Mouse (Mus musculus): ENCODE data around the gene Cdkal1. TPM values are rescaled to one million over a fixed set of nuclear protein-coding genes. Genes with fewer than 3 reads are reported as not detected.
A peak's percentile ranks its signal among the peaks of the same experiment; 100 is the strongest.

The Cdkal1 gene
- polyA plus RNA-seq, 1 experiment from 2014 or later = 35.4 TPM

GRCm38 (mm10) chr13:29528344-29528743, 327.1 kb downstream of the Cdkal1 start:
- DNase-seq (no peak), ATAC-seq (ENCODE audit: insufficient read depth) (no peak)
- H3K4me3 ChIP-seq (ENCODE audit: low read depth, low read length) = no peak overlapping the region
- no peak overlapping the region for H3K9ac ChIP-seq
- no peaks in the 10 kb centered on the region for H3K4me1 ChIP-seq (ENCODE audit: insufficient read depth)
- TF ChIP-seq CTCF (IDR thresholded peaks at IDR 0.05; ENCODE audit: low read depth) = no peak
- H3K4me2 ChIP-seq = no peak overlapping the region
- no peak overlapping the region for H3K27ac ChIP-seq (ENCODE audit: low read depth)
- whole genome bisulfite sequencing = 73% methylated on average over 5 of the region's 5 CpGs
- no peaks in the 10 kb centered on the region for H3K27me3 ChIP-seq (ENCODE audit: insufficient read depth, low read length)
- H3K36me3 ChIP-seq (ENCODE audit: insufficient read depth) = no peaks in the 10 kb centered on the region
- H3K9me3 ChIP-seq (ENCODE audit: low read depth, low read length) = no peaks in the 10 kb centered on the region

DNA sequence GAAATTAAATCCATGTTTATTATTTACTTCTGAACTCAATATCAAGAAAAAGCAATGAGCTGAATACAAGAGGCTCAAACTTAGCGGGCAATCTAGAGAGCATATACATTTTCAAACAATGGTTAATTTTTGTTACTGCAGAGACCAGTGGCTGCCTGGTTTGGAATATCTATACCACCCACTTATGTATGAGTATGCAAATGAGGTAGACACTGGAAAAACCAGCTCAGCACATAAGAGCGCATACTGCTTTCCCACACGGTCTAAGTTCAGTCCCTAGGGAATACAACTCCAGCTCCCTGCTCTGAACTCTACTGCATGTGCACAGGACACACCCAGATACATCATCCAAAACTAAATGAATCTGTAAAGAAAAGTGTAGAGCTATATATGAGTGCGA, 334.2 kb downstream of the Cdkal1 start:
- DNase-seq (no peak), ATAC-seq (ENCODE audit: insufficient read depth) (no peak)
- no peak overlapping the region for H3K9ac ChIP-seq
- H3K27me3 ChIP-seq (ENCODE audit: insufficient read depth, low read length) = no peaks in the 10 kb centered on the region
- no peak overlapping the region for H3K4me2 ChIP-seq
- no peak for TF ChIP-seq CTCF (IDR thresholded peaks at IDR 0.05; ENCODE audit: low read depth)
- H3K4me1 ChIP-seq (ENCODE audit: insufficient read depth) = no peaks in the 10 kb centered on the region
- no peaks in the 10 kb centered on the region for H3K9me3 ChIP-seq (ENCODE audit: low read depth, low read length)
- H3K27ac ChIP-seq (ENCODE audit: low read depth) = no peak overlapping the region
- 80% methylated on average over 4 of the region's 4 CpGs for WGBS
- no peak overlapping the region for H3K4me3 ChIP-seq (ENCODE audit: low read depth, low read length)
- no peaks in the 10 kb centered on the region for H3K36me3 ChIP-seq (ENCODE audit: insufficient read depth)

DNA sequence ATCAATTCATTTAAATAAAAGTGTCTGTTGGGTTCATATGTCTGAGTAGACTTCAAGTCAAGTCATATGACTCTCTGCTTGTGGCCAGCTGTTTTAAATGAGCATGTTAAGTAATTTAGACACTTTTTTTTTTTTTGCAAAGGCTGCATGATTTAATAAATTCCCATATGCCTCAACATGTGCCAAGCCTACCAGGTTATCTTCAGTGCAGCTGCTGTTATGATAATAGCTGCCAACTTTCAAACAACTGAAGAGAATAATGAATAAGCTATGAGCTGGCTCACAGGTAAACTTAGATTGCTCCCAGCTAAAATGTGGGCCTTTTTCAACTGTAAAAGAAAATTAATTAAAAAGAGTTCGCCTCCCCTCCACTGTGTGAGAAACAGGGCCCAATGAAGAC, 341.4 kb downstream of the Cdkal1 start:
- Histone ChIP-seq H3K4me3 (ENCODE audit: low read depth, low read length) (no peak overlapping the region), H3K27me3 (ENCODE audit: insufficient read depth, low read length) (no peaks in the 10 kb centered on the region), H3K4me2 (no peak overlapping the region), H3K4me1 (ENCODE audit: insufficient read depth) (no peaks in the 10 kb centered on the region), H3K36me3 (ENCODE audit: insufficient read depth) (no peaks in the 10 kb centered on the region), H3K9me3 (ENCODE audit: low read depth, low read length) (no peaks in the 10 kb centered on the region), H3K27ac (ENCODE audit: low read depth) (no peak overlapping the region), H3K9ac (no peak overlapping the region)
- ATAC-seq (ENCODE audit: insufficient read depth) (no peak), DNase-seq (no peak)
- TF ChIP-seq CTCF (IDR thresholded peaks at IDR 0.05; ENCODE audit: low read depth) = no peak
- 71% methylated on average over 1 of the region's 1 CpGs for WGBS

- DNase-seq (no peak), ATAC-seq (ENCODE audit: insufficient read depth) (no peak)
- Histone ChIP-seq H3K4me3 (ENCODE audit: low read depth, low read length) (no peak overlapping the region), H3K27me3 (ENCODE audit: insufficient read depth, low read length) (no peaks in the 10 kb centered on the region), H3K4me1 (ENCODE audit: insufficient read depth) (no peaks in the 10 kb centered on the region), H3K4me2 (no peak overlapping the region), H3K27ac (ENCODE audit: low read depth) (no peak overlapping the region), H3K9me3 (ENCODE audit: low read depth, low read length) (no peaks in the 10 kb centered on the region), H3K36me3 (ENCODE audit: insufficient read depth) (no peaks in the 10 kb centered on the region), H3K9ac (no peak overlapping the region)
- TF ChIP-seq CTCF (IDR thresholded peaks at IDR 0.05; ENCODE audit: low read depth) = no peak
- 47% methylated on average over 4 of the region's 4 CpGs for WGBS
Observed at GRCm38 (mm10) chr13:29504861-29505568, 350.5 kb downstream of the Cdkal1 start.

GRCm38 (mm10) chr13:29503147-29504044, 352.1 kb downstream of the Cdkal1 start:
- Histone ChIP-seq H3K4me2 (no peak overlapping the region), H3K9ac (no peak overlapping the region), H3K4me3 (ENCODE audit: low read depth, low read length) (no peak overlapping the region), H3K27me3 (ENCODE audit: insufficient read depth, low read length) (no peaks in the 10 kb centered on the region), H3K27ac (ENCODE audit: low read depth) (no peak overlapping the region), H3K36me3 (ENCODE audit: insufficient read depth) (no peaks in the 10 kb centered on the region), H3K9me3 (ENCODE audit: low read depth, low read length) (no peaks in the 10 kb centered on the region), H3K4me1 (ENCODE audit: insufficient read depth) (no peaks in the 10 kb centered on the region)
- ATAC-seq (ENCODE audit: insufficient read depth) = no peak
- DNase-seq = peak; percentile 76
- TF ChIP-seq CTCF (IDR thresholded peaks at IDR 0.05; ENCODE audit: low read depth) = no peak
- WGBS = 40% methylated on average over 6 of the region's 6 CpGs

GRCm38 (mm10) chr13:29502481-29503146, 352.9 kb downstream of the Cdkal1 start:
- DNase-seq = no peak
- H3K9me3 ChIP-seq (ENCODE audit: low read depth, low read length) = no peaks in the 10 kb centered on the region
- H3K4me3 ChIP-seq (ENCODE audit: low read depth, low read length) = no peak overlapping the region
- WGBS = 53% methylated on average over 5 of the region's 5 CpGs
- H3K4me2 ChIP-seq = no peak overlapping the region
- H3K27ac ChIP-seq (ENCODE audit: low read depth) = no peak overlapping the region
- H3K36me3 ChIP-seq (ENCODE audit: insufficient read depth) = no peaks in the 10 kb centered on the region
- no peak for TF ChIP-seq CTCF (IDR thresholded peaks at IDR 0.05; ENCODE audit: low read depth)
- H3K9ac ChIP-seq = no peak overlapping the region
- H3K4me1 ChIP-seq (ENCODE audit: insufficient read depth) = no peaks in the 10 kb centered on the region
- no peak for ATAC-seq (ENCODE audit: insufficient read depth)
- no peaks in the 10 kb centered on the region for H3K27me3 ChIP-seq (ENCODE audit: insufficient read depth, low read length)

- TF ChIP-seq CTCF (IDR thresholded peaks at IDR 0.05; ENCODE audit: low read depth) = no peak; the same call in 1 of the 2 replicates
- DNase-seq = no peak
Observed at GRCm38 (mm10) chr13:29501173-29501572, 354.3 kb downstream of the Cdkal1 start.

More at GRCm38 (mm10) chr13:29501173-29501572, 354.3 kb downstream of the Cdkal1 start:
- no peak overlapping the region for H3K27ac ChIP-seq (ENCODE audit: low read depth)
- 66% methylated on average over 2 of the region's 2 CpGs for WGBS
- ATAC-seq (ENCODE audit: insufficient read depth) = no peak
- H3K9me3 ChIP-seq (ENCODE audit: low read depth, low read length) = no peaks in the 10 kb centered on the region
- no peaks in the 10 kb centered on the region for H3K27me3 ChIP-seq (ENCODE audit: insufficient read depth, low read length)
- H3K4me2 ChIP-seq = no peak overlapping the region
- no peaks in the 10 kb centered on the region for H3K4me1 ChIP-seq (ENCODE audit: insufficient read depth)
- H3K36me3 ChIP-seq (ENCODE audit: insufficient read depth) = no peaks in the 10 kb centered on the region
- H3K4me3 ChIP-seq (ENCODE audit: low read depth, low read length) = no peak overlapping the region
- no peak overlapping the region for H3K9ac ChIP-seq

Measured in lung, embryonic 14.5 days (tissue).